ENCODE assay signal across 8 mouse cellular contexts in genomic region chr4:46451758-46452480, GRCm38 (mm10). TPM values are rescaled to one million over a fixed set of nuclear protein-coding genes. Genes with fewer than 3 reads are reported as not detected.
DNase-seq lines count a peak whose midpoint lies in the region; ATAC-seq and TF ChIP-seq lines count a peak whose summit lies in the region.

No protein-coding gene starts in this region.

- H3K36me3 ChIP-seq in embryonic facial prominence, embryonic 14.5 days (ENCODE audit: control insufficient read depth, insufficient read depth, low read length): peaks cover 4% of the 10 kb centered on the region; the same call in 1 of the 2 replicates
- 0 out of 2 replicates have a peak, but pooled peaks cover 2% of the 10 kb centered on the region for H3K36me3 ChIP-seq in heart, embryonic 11.5 days (ENCODE audit: control insufficient read depth, insufficient read depth, low read length)
- H3K36me3 ChIP-seq in kidney, embryonic 15.5 days: 0 out of 2 replicates have a peak, but pooled peaks cover 5% of the 10 kb centered on the region
- H3K36me3 ChIP-seq in liver, adult 2 months (ENCODE audit: control insufficient read depth, insufficient read depth, low read length): no peaks in the 10 kb centered on the region

- TF ChIP-seq CTCF in liver, adult 2 months (IDR thresholded peaks at IDR 0.05; ENCODE audit: low read depth, low read length): no peak

- no peaks in the 10 kb centered on the region for H3K27me3 ChIP-seq in embryonic facial prominence, embryonic 14.5 days (replicated peaks; ENCODE audit: control insufficient read depth, insufficient read depth, low read length)
- no peaks in the 10 kb centered on the region for H3K27me3 ChIP-seq in heart, embryonic 11.5 days (ENCODE audit: control insufficient read depth, insufficient read depth, low read length)
- H3K27me3 ChIP-seq in kidney, embryonic 15.5 days: no peaks in the 10 kb centered on the region
- no peaks in the 10 kb centered on the region for H3K27me3 ChIP-seq in liver, adult 2 months (ENCODE audit: control insufficient read depth, insufficient read depth, low read length)

- H3K4me1 ChIP-seq in embryonic facial prominence, embryonic 14.5 days (ENCODE audit: control insufficient read depth, insufficient read depth, low read length): peaks cover 21% of the 10 kb centered on the region
- peaks cover 38% of the 10 kb centered on the region for H3K4me1 ChIP-seq in heart, embryonic 11.5 days (ENCODE audit: control insufficient read depth, insufficient read depth, low read length)
- H3K4me1 ChIP-seq in kidney, embryonic 15.5 days: peaks cover 48% of the 10 kb centered on the region
- H3K4me1 ChIP-seq in liver, adult 2 months (ENCODE audit: control insufficient read depth, insufficient read depth, low read length): peaks cover 14% of the 10 kb centered on the region

- WGBS in embryonic facial prominence, embryonic 14.5 days: under 1% methylated on average over 32 of the region's 111 CpGs
- under 1% methylated on average over 92 of the region's 111 CpGs for WGBS in heart, embryonic 11.5 days (ENCODE audit: insufficient replicate concordance)
- WGBS in kidney, embryonic 15.5 days: under 1% methylated on average over 60 of the region's 111 CpGs
- 1% methylated on average over 90 of the region's 111 CpGs for WGBS in liver, adult 2 months

- H3K79me2 ChIP-seq in liver, adult 2 months (ENCODE audit: control insufficient read depth, insufficient read depth, low read length): peaks cover 36% of the 10 kb centered on the region; the same call in 1 of the 2 replicates

- peak; percentile 54 for DNase-seq in 3T3-L1 (ENCODE audit: low read depth, low spot score)
- DNase-seq in adrenal gland, postnatal 14 days: peak; percentile 90
- peak; percentile 83 for DNase-seq in embryonic facial prominence, embryonic 14.5 days (ENCODE audit: low spot score)
- peak; percentile 57 for DNase-seq in liver, adult 2 months (ENCODE audit: extremely low read depth, low read depth, low spot score)
- DNase-seq in naive thymus-derived CD4-positive, alpha-beta T cell, adult 2 months (ENCODE audit: low read depth): peak; percentile 84
- peak; percentile 68 to 83 for DNase-seq in spleen, postnatal 4 days (ENCODE audit: low spot score in 2 of 2)

- ATAC-seq in embryonic facial prominence, embryonic 14.5 days (ENCODE audit: low read depth): peak; percentile 19
- ATAC-seq in heart, embryonic 11.5 days (replicated peaks; ENCODE audit: insufficient number of reproducible peaks, low FRiP score, low TSS enrichment): peak; percentile 19
- ATAC-seq in kidney, embryonic 15.5 days (replicated peaks; ENCODE audit: low FRiP score): peak; percentile 9

- H3K9ac ChIP-seq in embryonic facial prominence, embryonic 14.5 days (ENCODE audit: low read depth, low read length): peak overlapping the region; percentile 95
- H3K9ac ChIP-seq in heart, embryonic 11.5 days (ENCODE audit: low read depth, low read length): peak overlapping the region; percentile 99
- peak overlapping the region; percentile 99 for H3K9ac ChIP-seq in kidney, embryonic 15.5 days
- peak overlapping the region; percentile 97 for H3K9ac ChIP-seq in liver, adult 2 months (ENCODE audit: low read depth, low read length)

- H3K27ac ChIP-seq in embryonic facial prominence, embryonic 14.5 days (replicated peaks; ENCODE audit: low read depth, low read length): peak overlapping the region; percentile 99
- peak overlapping the region; percentile 99 for H3K27ac ChIP-seq in heart, embryonic 11.5 days (ENCODE audit: low read depth, low read length)
- H3K27ac ChIP-seq in kidney, embryonic 15.5 days: peak overlapping the region; percentile 99
- peak overlapping the region; percentile 90 for H3K27ac ChIP-seq in liver, adult 2 months (replicated peaks; ENCODE audit: insufficient read depth, low read depth, low read length)

- H3K9me3 ChIP-seq in embryonic facial prominence, embryonic 14.5 days (ENCODE audit: control insufficient read depth, low read length): no peaks in the 10 kb centered on the region
- H3K9me3 ChIP-seq in heart, embryonic 11.5 days (replicated peaks; ENCODE audit: control insufficient read depth, low read length): no peaks in the 10 kb centered on the region
- no peaks in the 10 kb centered on the region for H3K9me3 ChIP-seq in kidney, embryonic 15.5 days (replicated peaks)

- H3K4me3 ChIP-seq in embryonic facial prominence, embryonic 14.5 days (ENCODE audit: low read depth, low read length): peak overlapping the region; percentile 92
- H3K4me3 ChIP-seq in heart, embryonic 11.5 days (ENCODE audit: low read depth, low read length): peak overlapping the region; percentile 94
- H3K4me3 ChIP-seq in kidney, embryonic 15.5 days (replicated peaks): peak overlapping the region; percentile 93
- H3K4me3 ChIP-seq in liver, adult 2 months (ENCODE audit: insufficient read depth, low read depth, low read length): peak overlapping the region; percentile 99

- TF ChIP-seq POLR2A in liver, adult 2 months (IDR thresholded peaks at IDR 0.05; ENCODE audit: extremely low read depth, insufficient read depth, low read length): no peak

- H3K4me2 ChIP-seq in embryonic facial prominence, embryonic 14.5 days (ENCODE audit: low read depth, low read length): peak overlapping the region; percentile 80
- H3K4me2 ChIP-seq in heart, embryonic 11.5 days: peak overlapping the region; percentile 78
- peak overlapping the region; percentile 86 for H3K4me2 ChIP-seq in kidney, embryonic 15.5 days

RNA-seq across cellular contexts. Expression of gene Anp32b, which starts 1.2 kb away (rescaled TPM):
- 156 and 162 TPM in 2 replicates for total RNA-seq in adrenal gland, postnatal 14 days (2021)
- 238 and 251 TPM in 2 replicates for polyA plus RNA-seq in embryonic facial prominence, embryonic 14.5 days (2014; fragmentation: Nextera tagmentation; extraction: Ambion mirVana)
- 213 and 243 TPM in 2 replicates for polyA plus RNA-seq in heart, embryonic 11.5 days (2014; fragmentation: Nextera tagmentation; extraction: Ambion mirVana)
- 339 and 351 TPM in 2 replicates for polyA plus RNA-seq in kidney, embryonic 15.5 days (2015; fragmentation: Nextera tagmentation; extraction: Ambion mirVana)
- 3.5 and 4.8 TPM in 2 replicates for total RNA-seq in liver, adult 2 months (2014; rRNA removed)
- polyA plus RNA-seq in liver, adult 2 months (2012; rRNA removed): 6.1 and 7.1 TPM in 2 replicates

RNA-seq across cellular contexts. Expression of gene Nans, which starts 37.1 kb away (rescaled TPM):
- 31.5 and 43.4 TPM in 2 replicates for total RNA-seq in adrenal gland, postnatal 14 days (2021)
- 75.3 and 79.9 TPM in 2 replicates for polyA plus RNA-seq in embryonic facial prominence, embryonic 14.5 days (2014; fragmentation: Nextera tagmentation; extraction: Ambion mirVana)
- 75.7 and 84.2 TPM in 2 replicates for polyA plus RNA-seq in heart, embryonic 11.5 days (2014; fragmentation: Nextera tagmentation; extraction: Ambion mirVana)
- 73.0 and 82.4 TPM in 2 replicates for polyA plus RNA-seq in kidney, embryonic 15.5 days (2015; fragmentation: Nextera tagmentation; extraction: Ambion mirVana)
- total RNA-seq in liver, adult 2 months (2014; rRNA removed): 10.7 and 14.3 TPM in 2 replicates
- polyA plus RNA-seq in liver, adult 2 months (2012; rRNA removed): 11.5 and 13.0 TPM in 2 replicates

RNA-seq across cellular contexts. Expression of gene Hemgn, which starts 38.6 kb away (rescaled TPM):
- total RNA-seq in adrenal gland, postnatal 14 days (2021): 1.2 and 9.0 TPM in 2 replicates
- 0.47 and 0.51 TPM in 2 replicates for polyA plus RNA-seq in embryonic facial prominence, embryonic 14.5 days (2014; fragmentation: Nextera tagmentation; extraction: Ambion mirVana)
- 64.3 and 76.3 TPM in 2 replicates for polyA plus RNA-seq in heart, embryonic 11.5 days (2014; fragmentation: Nextera tagmentation; extraction: Ambion mirVana)
- polyA plus RNA-seq in kidney, embryonic 15.5 days (2015; fragmentation: Nextera tagmentation; extraction: Ambion mirVana): 3.3 and 7.1 TPM in 2 replicates
- total RNA-seq in liver, adult 2 months (2014; rRNA removed): not detected in 2 replicates
- polyA plus RNA-seq in liver, adult 2 months (2012; rRNA removed): not detected in 2 replicates

Comparison
In these comparisons a context has a peak if more than half of its experiments do, and no peak if none do; other contexts are left out.
1. Peak in every context shown above with its lines: DNase-seq, ATAC-seq, H3K4me3 ChIP-seq and H3K27ac ChIP-seq.
2. RNA of gene Anp32b, which starts 1.2 kb away (polyA plus RNA-seq): 339 to 351 TPM in kidney, embryonic 15.5 days, 213 to 243 TPM in heart, embryonic 11.5 days and 238 to 251 TPM in embryonic facial prominence, embryonic 14.5 days; 6.1 to 7.1 TPM in liver, adult 2 months; every median in the first group is over 10 times any median in the second.